Mouse (Mus musculus) liver, adult 2 months (tissue): ENCODE measurements around the gene Teddm2.

Source experiments
- CTCF ChIP-seq: fragments of 200-500 bp; IDR thresholded peaks from 2 replicates; pipeline ENCODE4 v1.5.1; 2011; ENCODE audit warnings: low read depth, low read length, control low read depth
- POLR2A ChIP-seq: fragments of 200-500 bp; IDR thresholded peaks from 2 replicates; pipeline ENCODE4 v1.6.1; 2011; ENCODE audit warnings: low read length, control low read depth; ENCODE audit not compliant: insufficient read depth; ENCODE audit errors: extremely low read depth

DNA sequence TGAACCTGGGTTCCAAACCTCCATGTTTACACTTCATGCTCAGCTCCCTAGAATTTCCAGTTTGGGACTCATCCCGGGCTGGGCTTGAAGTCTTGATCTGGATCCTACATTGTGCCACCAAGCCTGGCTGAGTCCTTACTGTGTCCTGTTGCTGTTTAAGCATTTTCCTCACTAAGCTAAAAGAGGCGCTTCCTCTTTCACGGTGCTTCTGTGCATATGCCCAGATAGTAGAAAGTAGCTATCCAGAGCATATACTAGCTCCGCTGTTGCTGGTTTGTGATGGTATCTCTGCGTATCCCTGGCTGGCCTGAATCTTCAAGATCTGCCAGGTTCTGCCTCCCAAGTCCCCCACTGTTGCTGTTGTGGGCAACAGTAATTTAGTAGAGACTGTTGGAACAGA lies 10.4 kb upstream of the Teddm2 start:
- TF ChIP-seq CTCF, result no peak
- TF ChIP-seq POLR2A, result no peak
